Mouse (Mus musculus) liver (tissue): ENCODE data around the gene Tspan7.

ENCODE experiments used
- DNase-seq: peaks from one replicate; pipeline ENCODE4 v3.0.0-alpha.2; 2020; ENCODE audit warnings: mixed read lengths

Gene Tspan7

DNA sequence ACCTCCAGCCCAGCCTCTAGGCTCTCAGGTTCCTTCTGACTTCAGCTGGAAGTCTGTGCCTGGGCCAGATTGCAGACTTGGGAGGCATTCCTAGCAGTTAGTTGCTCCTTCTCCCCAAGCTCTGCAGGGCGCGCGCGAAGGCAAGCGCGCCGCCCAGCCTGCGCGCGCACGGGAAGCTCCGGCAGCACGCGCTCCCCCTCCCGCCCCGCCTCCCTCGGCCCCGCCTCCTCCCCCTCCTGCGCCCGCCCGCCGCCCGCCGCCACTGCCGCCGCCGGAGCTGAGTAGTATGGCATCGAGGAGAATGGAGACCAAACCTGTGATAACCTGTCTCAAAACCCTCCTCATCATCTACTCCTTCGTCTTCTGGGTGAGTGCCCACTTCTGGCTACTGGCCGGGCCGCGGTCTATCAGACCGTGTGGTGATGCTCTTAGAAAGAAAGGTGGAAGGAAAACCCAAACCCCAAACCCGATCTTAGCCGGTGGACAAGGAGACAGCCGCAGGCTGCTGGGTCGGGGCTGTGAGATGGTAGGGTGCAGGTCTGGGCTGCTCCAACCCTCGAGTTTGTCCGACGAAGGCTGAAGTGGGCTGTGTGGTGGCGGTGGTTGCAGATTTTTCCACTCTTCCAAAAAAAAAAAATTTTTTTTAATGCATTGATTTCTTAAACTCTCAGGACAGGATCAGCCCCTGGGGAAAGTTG is at the start of gene Tspan7:
TSS of gene Tspan7 (plus strand) at position 287 of the 698 bp plus-strand sequence.
- peak; percentile 60 for DNase-seq

DNA sequence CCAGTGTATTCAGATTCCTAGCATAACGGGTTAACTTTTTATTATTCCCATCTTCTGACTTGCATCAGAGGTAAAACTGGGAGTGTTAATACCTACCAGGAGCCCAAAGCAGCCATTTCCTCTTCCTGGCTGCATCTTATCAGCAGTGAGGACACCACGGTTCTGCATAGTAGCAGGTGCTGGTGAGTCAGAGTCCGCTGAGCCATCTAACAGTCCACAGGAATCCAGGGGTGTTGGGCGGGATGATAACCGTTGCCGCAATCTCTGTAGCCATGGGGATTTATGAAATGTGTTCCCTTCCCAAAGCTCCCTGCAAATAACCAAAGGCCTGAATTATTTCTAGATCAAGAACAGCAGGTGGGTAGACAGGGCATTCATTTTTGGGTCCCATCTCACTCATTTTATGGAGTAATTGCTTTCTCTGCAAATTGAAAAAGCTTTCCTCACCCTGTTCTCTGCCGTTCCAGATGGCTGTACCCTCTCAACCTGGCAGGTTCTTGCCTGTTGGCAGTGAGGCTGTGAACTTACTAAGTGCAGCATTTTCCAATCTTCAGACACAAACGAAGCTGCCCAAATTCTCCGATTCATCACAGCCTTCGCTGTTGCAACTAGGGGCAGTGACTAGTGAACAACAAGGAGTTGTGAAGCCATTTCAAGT is 35.5 kb upstream of the Tspan7 start:
- no peak for DNase-seq

DNA sequence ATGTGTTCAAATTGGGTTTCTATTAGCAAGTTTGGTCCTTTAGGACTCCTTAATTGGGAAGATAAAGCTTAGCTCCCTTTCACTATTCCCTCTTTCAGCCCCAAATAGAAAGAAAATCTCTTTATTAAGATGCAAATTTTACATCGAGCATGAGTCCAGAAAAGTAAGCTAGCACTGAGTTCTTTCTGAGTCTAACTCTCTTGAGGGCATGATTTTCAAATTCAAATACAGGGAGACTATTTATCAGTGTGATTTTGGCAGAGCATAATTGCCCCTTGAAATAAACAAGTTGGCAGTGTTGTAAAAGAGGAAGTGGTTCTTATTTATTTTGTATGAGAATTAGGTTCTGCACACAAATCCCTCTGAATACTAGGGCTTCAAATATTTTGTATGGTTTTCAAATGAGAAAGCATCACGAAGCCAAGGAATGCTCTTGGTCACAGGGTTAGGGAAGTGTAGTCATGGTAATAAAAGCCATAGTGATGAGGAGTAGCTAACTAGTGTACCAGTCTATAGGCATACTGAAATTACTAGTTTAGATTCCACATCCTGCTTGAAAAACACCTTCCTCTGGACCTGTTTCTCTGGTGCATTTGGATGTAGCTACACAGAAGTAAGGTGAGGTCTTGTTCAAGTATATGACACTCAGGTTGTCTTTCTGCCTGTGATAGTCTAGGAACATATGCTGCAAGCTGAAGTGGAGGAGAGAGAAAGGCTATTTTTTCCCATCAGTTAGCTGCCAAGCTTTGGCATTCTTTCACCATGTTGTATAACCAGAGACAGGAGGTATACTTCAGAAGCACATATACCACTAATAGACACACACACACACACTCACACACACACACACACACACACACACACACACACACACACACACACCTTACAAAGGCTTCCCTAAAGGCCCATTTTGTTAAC is 34.6 kb upstream of the Tspan7 start:
- no peak for DNase-seq

DNA sequence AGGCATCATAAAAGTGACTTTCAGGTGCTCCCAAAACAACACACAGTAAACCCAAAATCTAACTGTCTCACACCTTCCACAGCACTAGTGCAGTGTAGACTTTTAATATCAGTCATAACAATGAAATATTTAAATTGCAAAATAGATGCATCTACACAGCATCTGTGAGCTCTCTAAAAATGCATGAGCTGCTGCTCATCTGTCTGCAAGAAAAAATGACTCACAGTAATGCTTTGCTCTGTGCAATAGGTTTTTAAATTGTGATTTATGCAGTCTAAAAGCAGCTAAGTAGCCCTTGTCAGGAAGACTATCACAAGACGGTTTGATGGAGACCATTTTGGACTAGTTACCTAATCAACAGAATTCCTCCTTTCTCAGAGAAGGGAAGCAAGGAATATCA is 31.2 kb upstream of the Tspan7 start:
- DNase-seq, result no peak

DNA sequence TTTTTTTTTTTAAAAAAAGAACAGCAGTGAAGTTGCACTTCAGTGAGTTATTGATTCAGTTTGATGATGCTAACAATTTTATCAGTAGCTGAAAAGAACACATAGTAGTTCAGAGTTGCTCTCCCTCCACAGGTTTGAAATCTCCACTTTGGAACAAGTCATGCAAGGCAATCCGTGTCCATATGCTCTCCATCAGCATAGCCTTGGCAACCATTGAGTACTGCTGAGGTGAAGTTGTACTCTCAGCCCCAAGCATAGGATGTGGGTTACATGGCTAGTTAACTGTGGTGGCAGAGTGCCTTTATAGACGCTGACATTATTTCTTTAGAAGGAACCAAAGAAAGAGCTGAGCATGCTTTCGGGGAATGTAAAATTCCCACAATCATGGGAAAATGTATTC is 27.7 kb upstream of the Tspan7 start:
- no peak for DNase-seq

DNA sequence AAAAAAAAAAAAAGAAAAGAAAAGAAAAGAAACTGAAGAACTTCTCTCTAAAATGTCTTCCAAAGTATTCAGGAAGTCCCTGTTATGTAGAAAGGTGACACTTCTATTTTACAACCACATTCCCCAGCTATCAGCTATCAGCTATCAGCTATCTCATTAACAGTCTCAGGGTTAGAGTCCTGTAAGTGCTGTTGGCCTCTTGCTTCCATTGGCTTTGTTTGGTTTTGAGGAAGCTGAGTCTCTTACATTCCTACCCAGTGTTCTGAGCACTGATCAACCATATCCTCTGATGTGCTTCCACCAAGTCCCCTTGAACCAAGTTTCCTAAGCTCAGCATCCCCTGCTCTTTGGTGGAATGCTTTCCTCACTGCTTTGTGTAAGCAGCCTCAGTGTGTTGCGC is 7.9 kb upstream of the Tspan7 start:
- DNase-seq, result no peak

DNA sequence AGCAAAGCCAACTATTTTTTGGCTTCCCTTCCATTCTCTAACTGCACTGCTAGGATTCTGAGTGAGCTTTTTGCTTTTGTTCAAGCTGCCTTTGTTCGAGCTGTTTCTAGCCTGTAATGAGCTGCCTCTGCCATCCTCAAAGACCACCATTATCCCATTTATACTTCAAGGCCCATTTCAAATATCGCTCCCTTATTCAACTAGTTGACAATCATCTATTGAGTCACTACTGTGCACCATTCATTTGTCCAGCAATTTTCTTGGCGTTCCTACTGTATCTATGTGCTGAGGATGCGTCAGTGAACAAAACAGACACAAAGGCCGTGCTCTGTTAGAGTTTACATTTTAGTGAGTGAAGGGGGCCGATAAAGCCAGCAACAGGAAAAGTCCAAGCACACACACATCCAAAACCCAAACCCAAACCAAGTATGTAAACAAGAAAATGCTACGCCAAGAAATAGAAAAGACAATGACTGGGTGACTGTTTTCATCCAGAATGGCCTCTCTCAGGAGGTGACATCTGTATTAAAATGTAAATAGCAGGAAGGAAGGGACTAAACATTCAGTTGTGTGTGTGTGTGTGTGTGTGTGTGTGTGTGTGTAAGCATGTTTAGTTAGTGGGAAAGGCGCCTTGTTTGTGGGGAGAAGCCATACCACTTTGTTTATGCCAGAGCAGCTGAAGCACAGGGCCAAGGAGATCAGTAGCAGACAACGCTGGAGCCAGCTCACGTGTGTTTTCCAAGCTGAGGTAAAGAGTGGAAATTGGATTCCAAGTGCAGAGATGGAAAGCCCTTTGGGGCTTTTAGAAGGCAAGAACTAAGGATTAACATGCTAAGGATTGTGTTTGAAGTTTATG is 5.7 kb upstream of the Tspan7 start:
- DNase-seq, result no peak

DNA sequence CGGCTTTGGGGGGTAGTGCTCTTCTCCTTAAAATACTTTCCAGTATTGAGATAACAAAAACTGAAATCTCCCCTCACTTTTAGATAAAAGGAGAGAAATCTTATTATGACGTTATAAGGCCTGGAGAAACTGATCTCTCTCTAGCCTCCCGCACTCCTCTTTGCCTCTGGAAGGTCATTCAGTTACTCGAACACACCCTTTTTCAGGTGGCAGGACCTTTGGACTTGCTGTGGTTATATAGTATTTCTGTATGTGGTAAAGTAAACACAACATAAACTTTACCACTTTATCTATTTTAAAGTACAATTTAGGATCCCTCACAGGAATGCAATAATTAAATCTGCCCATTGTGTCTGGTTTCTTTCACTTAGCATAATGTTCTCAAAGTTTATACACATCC is 5.0 kb upstream of the Tspan7 start:
- DNase-seq, result no peak

DNA sequence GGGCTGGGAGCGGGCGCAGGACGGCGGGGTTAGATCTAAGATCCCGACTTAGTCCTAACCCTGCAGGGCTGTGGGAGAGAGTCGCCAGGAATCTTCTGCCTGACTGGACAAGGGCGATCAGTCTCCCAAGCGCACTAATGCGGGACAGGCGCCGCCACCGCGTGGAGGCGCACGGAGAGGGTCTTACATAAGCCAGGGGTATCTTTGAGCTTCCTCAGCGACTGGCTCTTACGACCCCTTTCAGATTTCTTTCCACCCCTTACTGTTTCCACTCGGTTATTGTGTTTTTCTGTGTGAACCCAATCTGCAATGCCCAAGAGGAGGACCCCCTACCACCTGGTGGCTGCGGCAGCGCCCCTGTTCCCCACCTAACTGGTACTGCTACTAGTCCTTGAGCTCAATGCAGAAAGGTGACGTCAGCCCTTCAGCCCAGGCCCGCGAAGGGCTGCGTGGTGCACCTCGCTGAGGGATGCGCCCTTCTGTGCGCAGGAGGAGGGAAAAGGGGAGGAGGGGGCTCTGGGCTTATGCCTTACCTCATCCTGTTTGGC is 780 bp downstream of the Tspan7 start:
- DNase-seq, result peak; percentile 21

DNA sequence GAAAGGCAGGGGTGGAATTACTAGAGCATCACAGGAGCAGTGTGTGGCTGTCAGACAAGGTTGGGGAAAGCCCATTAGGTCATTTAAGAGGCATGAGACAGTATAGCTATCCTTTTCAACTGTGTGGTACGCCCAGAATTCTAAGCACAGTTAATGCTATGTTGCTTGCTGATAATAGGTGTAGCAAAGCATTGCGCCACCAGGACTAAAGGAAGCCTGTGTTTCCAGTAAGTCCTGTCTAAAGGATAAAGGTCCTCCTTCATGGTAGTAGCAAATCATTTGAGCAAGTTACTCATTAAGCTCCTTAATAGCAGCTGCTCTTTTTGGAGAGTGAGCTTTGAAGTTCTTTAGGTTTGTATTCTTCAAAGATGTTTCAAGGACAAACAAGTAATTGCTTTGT is 13.6 kb downstream of the Tspan7 start:
- DNase-seq, result no peak

DNA sequence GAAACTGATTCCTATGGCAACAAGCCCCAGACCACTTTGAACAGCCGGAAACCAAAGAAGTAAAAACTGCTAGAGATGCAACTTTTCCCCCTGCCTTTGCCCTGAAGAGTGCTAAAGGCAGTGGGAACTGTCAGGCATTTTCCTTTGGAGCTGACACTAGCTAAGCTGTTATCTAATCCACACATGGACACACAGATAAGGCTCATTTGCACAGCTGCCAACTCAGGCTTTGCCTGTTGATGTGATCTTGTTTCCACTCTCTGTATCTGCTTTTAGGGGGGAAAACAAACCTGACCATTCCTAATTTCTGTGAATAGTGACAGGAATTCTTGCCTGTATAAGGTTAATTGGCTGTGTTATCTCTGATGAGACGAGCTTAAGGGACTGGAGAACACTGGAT is 17.7 kb downstream of the Tspan7 start:
- no peak for DNase-seq

DNA sequence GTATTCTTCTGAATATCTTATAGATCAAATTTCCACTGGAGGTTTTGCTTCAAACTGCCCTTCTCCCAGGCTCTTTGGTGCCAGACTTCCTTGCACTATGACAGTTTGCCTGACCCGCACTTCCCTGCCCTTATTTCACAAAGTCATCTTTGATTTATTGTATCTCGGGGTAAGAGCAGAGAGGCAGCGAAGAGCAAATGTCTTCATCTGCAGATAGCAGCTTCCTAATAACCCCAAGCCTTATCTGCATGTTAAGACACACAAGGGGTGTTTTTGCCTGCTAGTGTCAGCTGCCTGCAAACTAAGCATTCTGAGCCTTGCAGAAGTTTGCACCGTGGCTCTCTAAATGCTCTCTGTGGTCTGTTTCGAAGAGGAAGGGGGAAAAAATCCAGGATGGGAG is 29.5 kb downstream of the Tspan7 start:
- DNase-seq, result no peak

DNA sequence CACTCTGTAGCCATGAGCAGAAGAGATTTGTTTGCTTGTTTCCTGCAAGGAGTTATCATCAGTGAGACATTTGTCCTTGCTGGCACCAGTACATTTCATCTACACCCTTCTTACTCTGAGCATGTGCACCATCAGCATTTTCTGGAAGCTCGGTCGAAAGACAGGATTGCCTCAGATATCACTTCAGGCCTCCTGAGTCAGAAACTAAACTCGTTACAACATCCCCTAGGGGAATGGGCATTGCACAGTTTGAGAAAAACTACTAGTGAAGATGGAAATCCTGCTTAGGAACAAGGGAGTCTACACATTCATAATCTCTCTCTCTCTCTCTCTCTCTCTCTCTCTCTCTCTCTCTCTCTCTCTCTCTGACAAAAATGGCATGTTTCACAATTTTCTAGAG is 30.0 kb downstream of the Tspan7 start:
- DNase-seq, result no peak

DNA sequence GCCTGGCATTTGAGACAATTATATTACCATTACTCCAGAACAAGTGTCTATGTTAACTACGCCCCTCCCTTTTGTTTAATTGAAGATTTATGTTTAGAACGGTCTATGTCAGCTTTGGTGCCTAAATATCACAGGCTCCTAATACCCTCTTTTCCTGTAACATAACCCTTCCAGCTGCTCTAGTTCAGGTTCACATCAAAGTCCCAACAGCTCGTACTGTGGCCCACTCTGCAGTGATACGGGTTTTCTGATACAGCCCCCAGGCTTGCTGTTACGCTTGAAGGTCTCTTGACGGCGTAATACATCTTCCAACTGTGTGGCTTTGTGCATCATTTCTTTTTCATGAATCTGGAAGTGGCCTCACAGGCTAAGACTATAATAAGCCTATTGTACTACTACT is 31.5 kb downstream of the Tspan7 start:
- DNase-seq, result no peak

DNA sequence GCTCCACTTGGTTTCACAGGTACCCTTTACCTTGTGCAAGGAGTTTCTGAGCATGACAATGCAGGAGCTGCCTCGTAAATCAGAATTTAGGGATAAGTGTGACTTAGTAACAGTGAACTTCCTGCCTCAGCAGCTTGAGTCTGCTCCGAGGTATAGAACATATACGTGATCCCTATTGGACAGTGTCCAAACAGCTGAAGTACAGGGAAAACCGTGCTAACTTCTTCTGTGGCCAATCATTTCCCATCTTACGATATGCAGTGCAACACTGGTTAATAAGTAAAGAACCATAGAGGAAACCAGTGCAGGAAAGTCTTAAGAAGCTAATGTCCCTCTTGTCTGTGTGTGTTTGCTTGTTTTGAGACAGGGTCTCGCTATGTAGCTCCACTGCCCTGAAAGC is 32.0 kb downstream of the Tspan7 start:
- DNase-seq, result no peak

DNA sequence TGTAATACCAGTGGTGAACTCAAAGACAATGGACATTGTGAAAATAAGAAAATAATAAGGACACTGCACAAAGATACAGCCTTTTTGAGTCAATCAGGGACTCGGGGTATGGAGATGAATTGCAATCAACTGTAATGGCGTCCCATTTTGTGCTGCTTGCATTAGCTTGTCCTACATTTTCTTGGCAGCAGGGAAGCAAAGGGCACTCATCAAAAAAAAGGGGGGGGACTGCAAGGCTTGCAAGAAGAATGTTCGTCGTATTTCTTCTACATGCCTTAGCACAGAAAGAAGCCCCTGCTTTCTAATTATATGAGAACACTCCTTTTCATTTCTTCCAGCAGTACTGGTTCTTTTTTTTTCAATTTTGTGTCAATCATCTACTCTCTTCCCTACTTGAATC is 32.8 kb downstream of the Tspan7 start:
- no peak for DNase-seq

DNA sequence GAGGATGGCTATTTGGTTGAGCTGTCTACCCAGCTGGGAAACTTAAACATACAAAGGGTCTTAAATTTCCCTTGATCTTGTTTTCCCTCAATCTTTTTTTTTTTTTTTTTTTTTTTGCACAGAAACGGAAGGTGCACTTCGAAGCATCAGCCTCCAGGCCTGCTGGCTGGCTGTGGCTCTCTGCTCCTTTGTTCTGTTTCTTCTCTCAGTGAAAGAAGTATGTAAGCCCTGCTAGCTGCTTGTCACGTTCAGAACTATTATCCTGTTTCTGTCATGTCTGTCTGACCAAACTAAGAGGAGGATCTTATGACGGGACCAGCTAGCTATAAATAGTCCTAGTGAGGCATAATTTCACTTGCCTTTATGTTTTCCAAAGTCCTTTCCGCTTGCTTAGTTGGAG is 33.6 kb downstream of the Tspan7 start:
- no peak for DNase-seq

DNA sequence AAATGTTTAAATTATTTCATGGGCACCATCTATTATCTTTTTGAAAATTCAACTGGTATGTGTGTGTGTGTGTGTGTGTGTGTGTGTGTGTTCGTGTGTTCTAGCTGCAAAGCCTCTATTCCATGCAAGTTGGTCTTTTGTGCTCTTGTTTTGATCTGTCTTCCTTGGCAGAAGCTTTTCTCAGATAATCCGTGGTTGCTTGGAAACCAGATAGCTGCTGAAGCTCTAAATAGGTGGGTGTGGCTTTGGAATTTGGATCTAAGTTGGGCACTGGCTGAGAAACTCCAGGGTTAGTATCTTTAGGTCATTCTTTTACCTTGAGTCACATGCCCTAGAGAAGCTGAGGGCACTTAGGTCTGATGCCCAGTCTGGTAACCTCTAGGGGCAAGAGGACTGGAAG is 50.5 kb downstream of the Tspan7 start:
- DNase-seq, result no peak

DNA sequence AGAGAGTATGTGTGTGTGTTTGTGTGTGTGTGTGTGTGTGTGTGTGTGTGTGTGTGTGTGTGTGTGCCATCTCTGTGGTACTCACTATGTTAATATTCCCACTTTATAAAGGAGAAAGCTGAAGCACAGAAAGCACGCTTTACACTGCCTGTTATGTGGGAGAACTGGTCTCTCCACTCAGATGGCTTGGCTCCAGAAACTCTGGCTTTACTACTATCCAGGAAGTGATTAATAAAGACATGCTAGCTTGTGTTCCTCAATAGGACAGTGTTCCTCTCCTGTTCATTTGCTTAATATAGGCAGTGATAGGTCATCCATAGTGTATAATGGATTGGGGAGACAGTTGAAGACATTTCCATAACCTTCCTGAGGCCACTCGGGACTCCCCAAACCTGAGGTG is 54.1 kb downstream of the Tspan7 start:
- DNase-seq, result no peak

DNA sequence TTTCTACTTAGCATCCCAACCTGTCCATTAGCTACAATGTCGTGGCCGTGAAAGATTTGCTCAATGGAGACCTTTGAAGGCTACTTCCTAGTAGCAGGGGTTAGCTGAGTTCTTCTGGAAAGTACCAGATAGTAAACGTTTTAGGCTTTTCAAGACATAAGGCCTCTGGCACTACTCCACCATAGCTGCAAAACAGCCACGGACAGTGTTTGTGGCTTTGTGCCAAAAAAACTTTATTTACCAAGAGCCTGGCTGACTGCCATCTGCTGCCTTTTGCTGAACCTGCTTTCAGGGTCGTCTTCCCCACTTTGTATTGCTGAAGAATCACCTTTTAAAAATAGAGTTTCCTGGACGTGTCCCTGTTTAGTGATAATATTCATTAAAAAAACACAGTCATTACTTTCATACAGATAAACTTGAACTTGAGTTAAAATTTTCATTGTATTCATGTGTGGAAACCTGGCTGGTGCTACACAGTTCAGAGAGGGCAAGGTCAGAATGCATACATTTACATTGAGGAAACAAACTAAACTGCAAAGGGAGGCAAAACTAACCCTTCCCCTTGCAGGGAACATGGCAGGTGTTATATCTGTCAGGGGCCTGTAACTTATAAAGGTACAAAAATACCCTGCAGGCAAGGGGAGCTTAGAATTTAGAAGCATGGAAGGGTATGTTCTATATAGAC is 54.7 kb downstream of the Tspan7 start:
- DNase-seq, result peak; percentile 4

DNA sequence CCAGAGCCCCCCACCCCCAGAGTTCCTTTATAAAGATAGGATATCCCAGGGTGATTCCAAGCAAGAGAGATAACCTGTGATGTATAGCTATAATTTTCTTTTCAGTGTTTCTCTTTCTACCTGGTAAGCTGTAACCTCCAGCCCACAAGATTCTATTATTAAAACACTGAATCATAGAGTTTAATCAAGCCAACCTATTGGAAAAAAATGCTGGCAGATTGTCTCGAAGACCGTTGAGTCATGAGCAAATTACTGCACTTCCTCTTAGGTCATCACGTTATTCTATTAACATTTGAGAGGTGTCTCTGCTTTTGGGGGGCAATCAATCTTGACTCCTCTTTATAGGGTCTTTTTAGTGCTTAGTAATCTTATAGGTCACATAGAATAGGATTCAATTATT is 61.9 kb downstream of the Tspan7 start:
- no peak for DNase-seq

DNA sequence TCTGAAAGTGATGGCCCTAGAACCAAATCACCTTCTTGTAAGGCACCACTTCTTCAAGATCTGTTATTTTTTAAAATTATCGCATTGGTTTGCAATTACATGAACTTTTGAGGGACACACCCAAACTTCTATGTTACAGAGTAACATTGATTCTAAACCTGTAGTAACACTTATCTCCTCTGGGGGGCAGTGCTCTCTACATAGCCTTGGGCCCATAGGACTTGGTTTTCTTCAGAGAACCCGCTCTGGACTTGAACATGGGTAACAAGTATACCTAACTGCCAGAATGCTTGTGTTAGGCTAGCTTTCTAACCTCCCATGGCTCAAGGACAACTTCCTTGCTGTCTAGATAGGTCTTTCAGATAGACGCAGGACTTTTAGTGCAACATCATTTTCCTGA is 64.8 kb downstream of the Tspan7 start:
- no peak for DNase-seq
